ENCODE assay signal across 19 mouse cellular contexts in the genomic region with DNA sequence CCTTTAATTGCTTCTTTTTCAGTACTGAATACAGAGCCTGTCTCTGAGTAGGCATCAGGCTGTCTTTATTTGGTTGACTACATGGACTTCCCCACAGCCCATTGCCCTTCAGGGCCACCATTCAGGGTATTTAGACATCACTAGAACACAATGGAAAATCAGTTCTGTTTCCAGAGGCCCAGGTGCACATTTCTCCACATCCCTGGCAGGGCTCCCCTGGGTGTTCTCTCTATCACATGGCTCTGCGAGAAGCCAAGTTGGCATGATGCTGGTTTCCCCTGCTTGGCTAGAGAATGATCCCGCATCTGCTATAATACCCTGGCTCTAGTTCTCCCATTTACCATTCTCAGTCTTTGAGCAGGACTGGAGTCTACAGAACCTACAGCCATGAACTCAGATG. TPM values are rescaled to one million over a fixed set of nuclear protein-coding genes. Genes with fewer than 3 reads are reported as not detected.
"Had no signal": no experiment of that assay in that cellular context is flagged by ENCODE, and none has a peak within 500 bp of the region (broad histone marks: within the 10 kb centered on the region; RNA-seq: fewer than 3 reads in every experiment).

No protein-coding gene starts in this region.

- H3K27ac ChIP-seq: liver, embryonic 15.5 days; lung, embryonic 15.5 days; macrophage; midbrain, embryonic 12.5 days; neural tube, embryonic 12.5 days; stomach, embryonic 15.5 days; stomach, postnatal 0 days had no signal

- H3K4me1 ChIP-seq: liver, embryonic 15.5 days; megakaryocyte, embryonic 14.5 days; midbrain, embryonic 12.5 days; neural tube, embryonic 12.5 days; stomach, embryonic 15.5 days had no signal

- H3K27me3 ChIP-seq: liver, embryonic 15.5 days; lung, embryonic 15.5 days; megakaryocyte, embryonic 14.5 days; midbrain, embryonic 12.5 days; neural tube, embryonic 12.5 days; stomach, embryonic 15.5 days had no signal

- H3K9ac ChIP-seq: liver, embryonic 15.5 days; liver, postnatal 0 days; lung, embryonic 15.5 days; midbrain, embryonic 12.5 days; neural tube, embryonic 12.5 days; stomach, embryonic 15.5 days had no signal

- H3K4me3 ChIP-seq: liver, embryonic 15.5 days; lung, embryonic 15.5 days; megakaryocyte, embryonic 14.5 days; midbrain, embryonic 12.5 days; neural tube, embryonic 12.5 days; stomach, embryonic 15.5 days had no signal

- H3K36me3 ChIP-seq: liver, embryonic 15.5 days; lung, embryonic 15.5 days; midbrain, embryonic 12.5 days; neural tube, embryonic 12.5 days; stomach, embryonic 15.5 days had no signal

- DNase-seq: liver, postnatal 0 days; lung, adult 2 months; lung, postnatal 14 days; lung, postnatal 36 days; midbrain, embryonic 14.5 days; right cerebral cortex, postnatal 14 days; thymus, adult 2 months; thymus, postnatal 25 days; thymus, postnatal 4 days had no signal

RNA-seq across cellular contexts. Expression of gene St8sia2, which starts 57.3 kb away (rescaled TPM):
- total RNA-seq: monocyte, adult 5-6 weeks; neutrophil, adult 5-6 weeks had no signal
- polyA plus RNA-seq: liver, postnatal 0 days; macrophage had no signal
